Mouse (Mus musculus): Measurements from ENCODE around the gene Copz2. TPM values are rescaled to one million over a fixed set of nuclear protein-coding genes. Genes with fewer than 3 reads are reported as not detected.
"Not testable (repeated sequence)": the region's sequence is repeated elsewhere in the genome, so short reads cannot be mapped to it uniquely, and the experiment has no call there.

Copz2 gene
- polyA plus RNA-seq, 1 experiment from 2014 or later = 13.8 TPM

- not testable (repeated sequence) for ATAC-seq; H3K27ac ChIP-seq; H3K9ac ChIP-seq; H3K36me3 ChIP-seq (ENCODE audit: poor library complexity, severe bottlenecking); H3K4me3 ChIP-seq; H3K9me3 ChIP-seq (replicated peaks)
- peaks cover 13% of the 10 kb centered on the region for H3K4me1 ChIP-seq
- peak overlapping the region; percentile 76 for H3K4me2 ChIP-seq
- 72% methylated on average over 5 of the region's 5 CpGs for WGBS
- H3K27me3 ChIP-seq = peaks cover 19% of the 10 kb centered on the region
Measured at GRCm38 (mm10) chr11:96849145-96849544, 525 bp upstream of the Copz2 start.

DNA sequence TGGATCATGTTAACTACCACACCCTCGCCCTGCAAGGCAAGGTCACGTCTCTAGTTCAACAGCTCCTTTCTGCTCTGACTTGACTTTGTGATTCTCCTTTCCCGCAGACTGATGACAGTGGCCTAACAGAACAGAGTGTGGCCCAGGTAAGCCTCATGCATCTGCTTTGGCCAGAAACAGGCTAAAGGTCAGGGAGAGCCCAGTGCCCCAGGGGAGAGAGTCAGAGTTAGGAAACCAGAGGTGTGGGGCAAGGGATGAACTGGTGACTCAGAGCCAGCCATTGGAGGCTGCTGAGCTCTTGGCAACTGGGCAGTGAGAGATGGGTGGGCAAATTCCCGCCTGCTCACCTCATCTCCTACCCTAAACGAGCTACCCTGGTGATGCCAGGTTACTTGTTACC lies 7.8 kb downstream of the Copz2 start:
- ATAC-seq = no peak
- H3K4me1 ChIP-seq = peaks cover 19% of the 10 kb centered on the region
- 90% methylated on average over 5 of the region's 5 CpGs for WGBS
- H3K9ac ChIP-seq = no peak overlapping the region
- 0 out of 2 replicates have a peak, but pooled peaks cover 6% of the 10 kb centered on the region for H3K27me3 ChIP-seq
- no peaks in the 10 kb centered on the region for H3K9me3 ChIP-seq (replicated peaks)
- H3K4me2 ChIP-seq = no peak overlapping the region
- no peak overlapping the region for H3K4me3 ChIP-seq
- H3K27ac ChIP-seq = no peak overlapping the region
- no peaks in the 10 kb centered on the region for H3K36me3 ChIP-seq (ENCODE audit: poor library complexity, severe bottlenecking)

DNA sequence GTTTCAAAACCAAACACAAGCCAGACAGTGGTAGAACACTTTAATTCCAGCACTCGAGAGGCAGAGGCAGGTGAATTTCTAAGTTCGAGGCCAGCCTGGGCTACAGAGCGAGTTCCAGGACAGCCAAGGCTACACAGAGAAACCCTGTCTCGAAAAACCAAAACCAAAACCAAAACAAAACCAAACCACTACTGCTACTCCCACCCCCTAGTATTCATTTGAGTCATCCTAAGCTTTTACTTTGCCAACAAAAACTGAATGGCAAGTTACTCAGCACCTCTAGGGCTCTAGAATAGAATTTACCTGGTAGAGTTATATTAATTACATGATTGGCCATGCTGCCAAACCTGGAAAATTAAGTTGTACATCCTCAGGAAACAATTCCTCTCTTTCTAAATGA lies 10.0 kb downstream of the Copz2 start:
- 0 out of 2 replicates have a peak, but pooled peaks cover 7% of the 10 kb centered on the region for H3K27me3 ChIP-seq
- peaks cover 37% of the 10 kb centered on the region for H3K4me1 ChIP-seq
- H3K36me3 ChIP-seq (ENCODE audit: poor library complexity, severe bottlenecking) = no peaks in the 10 kb centered on the region
- H3K4me2 ChIP-seq = no peak overlapping the region
- no peak overlapping the region for H3K27ac ChIP-seq
- H3K4me3 ChIP-seq = no peak overlapping the region
- no peaks in the 10 kb centered on the region for H3K9me3 ChIP-seq (replicated peaks)
- ATAC-seq = no peak
- H3K9ac ChIP-seq = no peak overlapping the region
- WGBS = 93% methylated on average over 4 of the region's 4 CpGs

GRCm38 (mm10) chr11:96860564-96860963 lies 10.9 kb downstream of the Copz2 start:
- peak; percentile 50 for ATAC-seq
- Histone ChIP-seq H3K27ac (no peak overlapping the region), H3K9me3 (replicated peaks) (no peaks in the 10 kb centered on the region), H3K4me1 (peaks cover 37% of the 10 kb centered on the region), H3K27me3 (0 out of 2 replicates have a peak, but pooled peaks cover 7% of the 10 kb centered on the region), H3K9ac (no peak overlapping the region), H3K4me3 (no peak overlapping the region), H3K4me2 (peak overlapping the region; percentile 77; the same call in 1 of the 2 replicates), H3K36me3 (ENCODE audit: poor library complexity, severe bottlenecking) (no peaks in the 10 kb centered on the region)
- WGBS = 11% methylated on average over 8 of the region's 8 CpGs

DNA sequence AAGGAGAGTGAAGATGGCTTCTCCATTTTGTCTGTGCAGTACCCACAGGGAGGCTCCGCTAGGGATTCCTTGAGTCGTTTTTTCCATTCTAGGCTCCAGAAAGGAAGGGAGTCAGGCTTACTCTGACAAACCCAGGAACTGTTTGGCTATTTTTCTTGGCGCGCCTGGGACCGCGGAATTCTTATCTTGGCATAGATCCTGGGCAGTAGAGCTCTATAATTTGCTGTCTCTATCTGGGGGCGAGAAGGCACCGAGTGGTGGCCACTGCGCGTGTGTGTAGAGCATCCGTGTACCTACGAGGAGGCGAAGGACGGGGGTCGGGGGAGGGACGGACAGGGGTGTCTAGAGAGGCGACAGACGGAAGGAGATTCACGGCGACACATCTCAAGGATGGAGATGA lies 11.8 kb downstream of the Copz2 start:
- H3K4me1 ChIP-seq = peaks cover 37% of the 10 kb centered on the region
- 0 out of 2 replicates have a peak, but pooled peaks cover 7% of the 10 kb centered on the region for H3K27me3 ChIP-seq
- WGBS = 2% methylated on average over 20 of the region's 20 CpGs
- ATAC-seq = peak; percentile 39
- H3K27ac ChIP-seq = no peak overlapping the region
- no peaks in the 10 kb centered on the region for H3K36me3 ChIP-seq (ENCODE audit: poor library complexity, severe bottlenecking)
- peak overlapping the region; percentile 77 for H3K4me2 ChIP-seq
- H3K4me3 ChIP-seq = peak overlapping the region; percentile 43
- no peaks in the 10 kb centered on the region for H3K9me3 ChIP-seq (replicated peaks)
- H3K9ac ChIP-seq = peak overlapping the region; percentile 61

GRCm38 (mm10) chr11:96861878-96862289 lies 12.2 kb downstream of the Copz2 start:
- H3K4me3 ChIP-seq = peak overlapping the region; percentile 43
- H3K27ac ChIP-seq = 0 out of 2 replicates have a peak overlapping the region, but pooled peaks have one; percentile 31
- H3K27me3 ChIP-seq = 0 out of 2 replicates have a peak, but pooled peaks cover 7% of the 10 kb centered on the region
- no peaks in the 10 kb centered on the region for H3K36me3 ChIP-seq (ENCODE audit: poor library complexity, severe bottlenecking)
- no peaks in the 10 kb centered on the region for H3K9me3 ChIP-seq (replicated peaks)
- peak overlapping the region; percentile 61; the same call in 1 of the 2 replicates for H3K9ac ChIP-seq
- H3K4me1 ChIP-seq = peaks cover 37% of the 10 kb centered on the region
- WGBS = under 1% methylated on average over 31 of the region's 31 CpGs
- peak overlapping the region; percentile 77 for H3K4me2 ChIP-seq
- peak; percentile 89 for ATAC-seq

GRCm38 (mm10) chr11:96862534-96862933 lies 12.9 kb downstream of the Copz2 start:
- Histone ChIP-seq H3K4me3 (peak overlapping the region; percentile 43; the same call in 1 of the 2 replicates), H3K9ac (no peak overlapping the region; the same call in 1 of the 2 replicates), H3K36me3 (ENCODE audit: poor library complexity, severe bottlenecking) (no peaks in the 10 kb centered on the region), H3K4me2 (peak overlapping the region; percentile 77), H3K4me1 (peaks cover 41% of the 10 kb centered on the region), H3K27me3 (0 out of 2 replicates have a peak, but pooled peaks cover 7% of the 10 kb centered on the region), H3K9me3 (replicated peaks) (no peaks in the 10 kb centered on the region), H3K27ac (peak overlapping the region; percentile 31; the same call in 1 of the 2 replicates)
- no peak for ATAC-seq
- WGBS = 55% methylated on average over 12 of the region's 12 CpGs

GRCm38 (mm10) chr11:96863206-96863995 lies 13.7 kb downstream of the Copz2 start:
- Histone ChIP-seq H3K4me3 (no peak overlapping the region), H3K4me1 (peaks cover 42% of the 10 kb centered on the region), H3K9me3 (replicated peaks) (no peaks in the 10 kb centered on the region), H3K27me3 (0 out of 2 replicates have a peak, but pooled peaks cover 7% of the 10 kb centered on the region), H3K9ac (peak overlapping the region; percentile 55), H3K4me2 (peak overlapping the region; percentile 28), H3K36me3 (ENCODE audit: poor library complexity, severe bottlenecking) (no peaks in the 10 kb centered on the region), H3K27ac (peak overlapping the region; percentile 35)
- ATAC-seq = peak; percentile 67
- 15% methylated on average over 24 of the region's 26 CpGs for WGBS

GRCm38 (mm10) chr11:96867149-96867548 lies 17.5 kb downstream of the Copz2 start:
- Histone ChIP-seq H3K27me3 (0 out of 2 replicates have a peak, but pooled peaks cover 3% of the 10 kb centered on the region), H3K36me3 (ENCODE audit: poor library complexity, severe bottlenecking) (no peaks in the 10 kb centered on the region), H3K4me3 (no peak overlapping the region), H3K9me3 (replicated peaks) (no peaks in the 10 kb centered on the region), H3K4me1 (peaks cover 32% of the 10 kb centered on the region), H3K27ac (no peak overlapping the region), H3K9ac (0 out of 2 replicates have a peak overlapping the region, but pooled peaks have one; percentile 2), H3K4me2 (no peak overlapping the region)
- 10% methylated on average over 5 of the region's 5 CpGs for whole genome bisulfite sequencing
- ATAC-seq = peak; percentile 64

- Histone ChIP-seq H3K9ac (peak overlapping the region; percentile 63), H3K27ac (peak overlapping the region; percentile 100), H3K27me3 (no peaks in the 10 kb centered on the region), H3K9me3 (replicated peaks) (no peaks in the 10 kb centered on the region), H3K4me2 (peak overlapping the region; percentile 44), H3K4me3 (no peak overlapping the region; the same call in 1 of the 2 replicates), H3K36me3 (ENCODE audit: poor library complexity, severe bottlenecking) (no peaks in the 10 kb centered on the region), H3K4me1 (peaks cover 57% of the 10 kb centered on the region)
- WGBS = under 1% methylated on average over 24 of the region's 24 CpGs
- ATAC-seq = peak; percentile 14
Measured at GRCm38 (mm10) chr11:96872441-96873379, 23.0 kb downstream of the Copz2 start.

- peak overlapping the region; percentile 44 for H3K4me2 ChIP-seq
- H3K27ac ChIP-seq = peak overlapping the region; percentile 100
- H3K9ac ChIP-seq = peak overlapping the region; percentile 63
- peaks cover 67% of the 10 kb centered on the region for H3K4me1 ChIP-seq
- no peak for ATAC-seq
- no peak overlapping the region for H3K4me3 ChIP-seq
- H3K36me3 ChIP-seq (ENCODE audit: poor library complexity, severe bottlenecking) = no peaks in the 10 kb centered on the region
- H3K9me3 ChIP-seq (replicated peaks) = no peaks in the 10 kb centered on the region
- H3K27me3 ChIP-seq = no peaks in the 10 kb centered on the region
- 4% methylated on average over 11 of the region's 11 CpGs for WGBS
Measured at GRCm38 (mm10) chr11:96873601-96874140, 24.0 kb downstream of the Copz2 start.
